Mouse (Mus musculus): ENCODE data around the gene Rerg. TPM values are rescaled to one million over a fixed set of nuclear protein-coding genes. Genes with fewer than 3 reads are reported as not detected.

Rerg gene
- polyA plus RNA-seq, 1 experiment from 2014 or later, result 3.4 TPM

DNA sequence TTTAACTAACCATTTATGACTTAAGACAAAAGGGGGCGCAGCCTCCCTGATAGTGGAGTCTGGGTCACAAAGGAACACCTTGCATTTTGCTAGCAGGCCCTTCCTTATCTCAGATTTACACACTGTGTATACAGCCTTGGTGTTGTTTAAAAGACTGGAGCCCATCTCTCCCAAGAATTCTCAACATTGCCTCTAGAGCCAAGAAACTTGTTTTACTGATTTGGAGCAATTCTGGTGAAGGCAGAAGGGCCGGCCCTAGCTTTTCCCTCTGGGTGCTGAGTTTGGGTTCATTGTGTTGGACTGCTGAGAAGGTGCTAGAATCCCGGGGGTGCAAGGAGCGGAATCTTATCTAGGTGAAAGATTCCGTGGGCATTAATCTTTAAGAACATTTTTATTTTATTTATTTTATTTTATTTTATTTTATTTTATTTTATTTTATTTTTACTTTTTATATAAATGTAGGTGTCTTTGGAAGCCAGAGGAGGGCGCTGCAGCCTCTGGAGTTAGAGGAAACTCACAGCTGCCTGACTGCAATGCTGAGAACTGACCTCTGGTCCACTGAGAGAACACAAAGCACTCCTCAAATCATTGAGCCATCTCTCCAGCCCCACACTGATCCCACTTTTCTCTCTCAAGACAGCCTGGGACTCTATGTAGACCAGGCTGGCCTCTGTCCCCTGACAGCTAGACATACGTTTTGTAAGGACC is 26.3 kb downstream of the Rerg start:
- no peak for ATAC-seq
- H3K27me3 ChIP-seq, result no peaks in the 10 kb centered on the region
- no peak overlapping the region for H3K4me2 ChIP-seq
- H3K9me3 ChIP-seq (replicated peaks), result no peaks in the 10 kb centered on the region
- H3K9ac ChIP-seq, result no peak overlapping the region
- peaks cover 11% of the 10 kb centered on the region; the same call in 1 of the 2 replicates for H3K4me1 ChIP-seq
- 88% methylated on average over 7 of the region's 7 CpGs for WGBS
- H3K4me3 ChIP-seq, result no peak overlapping the region
- H3K36me3 ChIP-seq (ENCODE audit: poor library complexity, severe bottlenecking), result no peaks in the 10 kb centered on the region
- no peak overlapping the region for H3K27ac ChIP-seq

- Histone ChIP-seq H3K4me3 (0 out of 2 replicates have a peak overlapping the region, but pooled peaks have one; percentile 12), H3K27ac (no peak overlapping the region), H3K4me1 (peaks cover 11% of the 10 kb centered on the region; the same call in 1 of the 2 replicates), H3K4me2 (peak overlapping the region; percentile 47), H3K9me3 (replicated peaks) (no peaks in the 10 kb centered on the region), H3K36me3 (ENCODE audit: poor library complexity, severe bottlenecking) (no peaks in the 10 kb centered on the region), H3K9ac (no peak overlapping the region), H3K27me3 (no peaks in the 10 kb centered on the region)
- 0% methylated on average over 9 of the region's 11 CpGs for WGBS
- peak; percentile 45; the same call in 1 of the 2 replicates for ATAC-seq
These were observed 27.5 kb downstream of the Rerg start for GRCm38 (mm10) chr6:137142796-137143195.

DNA sequence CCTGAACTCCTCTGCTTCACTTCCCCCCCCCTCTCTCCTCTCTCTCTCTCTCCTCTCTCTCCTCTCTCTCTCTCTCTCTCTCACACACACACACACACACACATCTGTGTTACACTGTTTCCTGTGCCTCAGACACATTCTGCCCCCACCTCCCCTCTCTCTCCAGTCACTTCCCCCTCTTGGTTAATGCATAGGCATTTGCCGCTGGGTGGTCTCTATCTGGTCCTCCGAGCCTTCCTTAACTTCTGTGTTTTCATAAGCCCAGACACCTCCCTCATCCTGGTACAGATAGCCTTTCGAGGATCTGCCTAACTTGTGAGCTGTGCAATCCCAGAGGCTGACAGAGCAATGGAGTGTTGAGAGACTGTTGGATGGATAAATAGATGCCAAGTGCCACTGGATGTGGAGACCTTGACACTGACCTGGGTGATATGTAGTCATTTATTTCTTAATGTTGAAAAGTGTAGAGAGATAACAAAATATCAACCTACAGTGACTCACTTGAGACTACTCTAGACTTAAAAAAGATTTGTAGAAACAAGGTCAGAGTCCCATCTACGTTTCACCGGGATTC is 29.0 kb downstream of the Rerg start:
- H3K27ac ChIP-seq, result no peak overlapping the region
- H3K36me3 ChIP-seq (ENCODE audit: poor library complexity, severe bottlenecking), result no peaks in the 10 kb centered on the region
- H3K9me3 ChIP-seq (replicated peaks), result no peaks in the 10 kb centered on the region
- H3K27me3 ChIP-seq, result no peaks in the 10 kb centered on the region
- no peak for ATAC-seq
- 68% methylated on average over 5 of the region's 5 CpGs for WGBS
- H3K4me2 ChIP-seq, result no peak overlapping the region
- peaks cover 11% of the 10 kb centered on the region; the same call in 1 of the 2 replicates for H3K4me1 ChIP-seq
- no peak overlapping the region for H3K4me3 ChIP-seq
- H3K9ac ChIP-seq, result no peak overlapping the region

DNA sequence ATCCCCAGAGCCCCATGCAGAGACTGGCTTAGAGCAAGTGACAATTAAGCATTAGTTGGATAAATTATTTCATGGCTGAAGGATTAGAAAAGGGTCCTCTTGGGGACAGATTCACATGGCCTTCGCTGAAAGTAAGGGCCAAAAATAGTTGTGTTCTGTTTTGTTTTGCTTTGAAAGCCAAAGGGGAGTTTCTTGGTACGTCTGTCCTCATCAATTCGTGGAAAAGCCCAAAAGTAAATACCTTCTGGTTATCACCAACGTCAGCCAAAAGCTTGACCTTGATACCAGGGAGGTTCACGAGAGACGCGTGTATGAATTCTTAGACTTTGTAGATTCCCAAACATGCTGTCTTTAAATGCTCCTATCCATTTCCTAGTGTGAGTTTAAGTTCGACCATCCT is 31.5 kb downstream of the Rerg start:
- no peak overlapping the region for H3K4me3 ChIP-seq
- ATAC-seq, result no peak
- H3K9ac ChIP-seq, result no peak overlapping the region
- no peaks in the 10 kb centered on the region for H3K27me3 ChIP-seq
- 74% methylated on average over 8 of the region's 8 CpGs for WGBS
- no peak overlapping the region for H3K27ac ChIP-seq
- H3K4me1 ChIP-seq, result peaks cover 18% of the 10 kb centered on the region
- H3K36me3 ChIP-seq (ENCODE audit: poor library complexity, severe bottlenecking), result no peaks in the 10 kb centered on the region
- H3K9me3 ChIP-seq (replicated peaks), result no peaks in the 10 kb centered on the region
- H3K4me2 ChIP-seq, result no peak overlapping the region

- Histone ChIP-seq H3K9me3 (replicated peaks) (no peaks in the 10 kb centered on the region), H3K36me3 (ENCODE audit: poor library complexity, severe bottlenecking) (no peaks in the 10 kb centered on the region), H3K27me3 (no peaks in the 10 kb centered on the region), H3K27ac (no peak overlapping the region), H3K4me3 (no peak overlapping the region), H3K9ac (no peak overlapping the region), H3K4me1 (peaks cover 18% of the 10 kb centered on the region), H3K4me2 (no peak overlapping the region)
- no peak for ATAC-seq
- WGBS, result 74% methylated on average over 3 of the region's 3 CpGs
These were observed 31.9 kb downstream of the Rerg start for GRCm38 (mm10) chr6:137138391-137138790.

DNA sequence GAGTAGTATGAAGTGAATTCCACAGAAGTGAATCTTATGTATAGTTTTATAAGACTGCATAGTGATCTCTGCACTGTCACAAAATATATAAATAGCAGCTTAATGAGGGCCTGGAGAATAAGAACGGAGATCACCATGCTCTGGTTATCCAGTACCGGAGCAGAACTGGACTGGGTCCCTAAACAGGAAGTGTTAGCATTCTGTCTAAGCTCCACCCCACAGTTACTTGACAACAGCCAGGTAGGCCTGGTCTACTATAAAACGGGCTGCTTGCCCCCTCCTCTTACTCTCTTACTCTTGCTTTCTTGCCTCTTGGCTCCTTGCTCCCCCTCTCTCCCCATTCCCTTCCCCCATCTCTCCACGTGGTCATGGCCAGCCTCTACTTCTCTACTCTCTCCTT is 33.9 kb downstream of the Rerg start:
- H3K27ac ChIP-seq, result no peak overlapping the region
- no peak overlapping the region for H3K4me2 ChIP-seq
- H3K4me3 ChIP-seq, result no peak overlapping the region
- no peaks in the 10 kb centered on the region for H3K27me3 ChIP-seq
- no peak overlapping the region for H3K9ac ChIP-seq
- WGBS, result 81% methylated on average over 4 of the region's 4 CpGs
- H3K9me3 ChIP-seq (replicated peaks), result no peaks in the 10 kb centered on the region
- peaks cover 12% of the 10 kb centered on the region for H3K4me1 ChIP-seq
- ATAC-seq, result no peak
- H3K36me3 ChIP-seq (ENCODE audit: poor library complexity, severe bottlenecking), result no peaks in the 10 kb centered on the region

GRCm38 (mm10) chr6:137135506-137136391 is 34.5 kb downstream of the Rerg start:
- Histone ChIP-seq H3K4me3 (no peak overlapping the region), H3K27ac (0 out of 2 replicates have a peak overlapping the region, but pooled peaks have one; percentile 17), H3K27me3 (no peaks in the 10 kb centered on the region), H3K36me3 (ENCODE audit: poor library complexity, severe bottlenecking) (no peaks in the 10 kb centered on the region), H3K9me3 (replicated peaks) (no peaks in the 10 kb centered on the region), H3K4me2 (no peak overlapping the region), H3K9ac (no peak overlapping the region), H3K4me1 (peaks cover 12% of the 10 kb centered on the region)
- WGBS, result 48% methylated on average over 20 of the region's 20 CpGs
- ATAC-seq, result peak; percentile 69; the same call in 1 of the 2 replicates

- no peak overlapping the region for H3K4me3 ChIP-seq
- ATAC-seq, result no peak
- no peaks in the 10 kb centered on the region for H3K36me3 ChIP-seq (ENCODE audit: poor library complexity, severe bottlenecking)
- H3K27me3 ChIP-seq, result no peaks in the 10 kb centered on the region
- no peak overlapping the region for H3K9ac ChIP-seq
- H3K4me1 ChIP-seq, result peaks cover 12% of the 10 kb centered on the region
- no peak overlapping the region for H3K4me2 ChIP-seq
- WGBS, result 100% methylated on average over 1 of the region's 1 CpGs
- no peaks in the 10 kb centered on the region for H3K9me3 ChIP-seq (replicated peaks)
- no peak overlapping the region for H3K27ac ChIP-seq
These were observed 38.5 kb downstream of the Rerg start for GRCm38 (mm10) chr6:137131794-137132193.

DNA sequence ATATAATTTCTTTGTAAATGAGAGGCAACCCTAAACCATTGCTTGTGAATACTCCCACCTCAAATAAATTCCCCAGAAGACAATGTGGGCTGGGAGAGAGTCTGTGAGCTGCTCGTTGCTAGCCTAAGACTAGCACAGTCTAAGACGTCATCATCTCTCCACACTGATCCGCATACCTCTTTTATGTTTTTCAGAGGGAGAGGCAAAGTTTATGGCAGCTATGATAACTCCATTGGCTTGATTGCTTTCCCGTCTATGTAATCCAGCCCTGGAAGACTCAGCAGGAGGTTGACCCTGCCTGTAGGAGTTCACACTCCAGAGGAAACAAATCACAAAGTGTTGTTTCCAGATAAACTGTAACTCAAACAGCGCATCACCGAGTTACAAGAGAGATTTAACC is 38.9 kb downstream of the Rerg start:
- 71% methylated on average over 6 of the region's 6 CpGs for WGBS
- ATAC-seq, result no peak
- peaks cover 12% of the 10 kb centered on the region for H3K4me1 ChIP-seq

DNA sequence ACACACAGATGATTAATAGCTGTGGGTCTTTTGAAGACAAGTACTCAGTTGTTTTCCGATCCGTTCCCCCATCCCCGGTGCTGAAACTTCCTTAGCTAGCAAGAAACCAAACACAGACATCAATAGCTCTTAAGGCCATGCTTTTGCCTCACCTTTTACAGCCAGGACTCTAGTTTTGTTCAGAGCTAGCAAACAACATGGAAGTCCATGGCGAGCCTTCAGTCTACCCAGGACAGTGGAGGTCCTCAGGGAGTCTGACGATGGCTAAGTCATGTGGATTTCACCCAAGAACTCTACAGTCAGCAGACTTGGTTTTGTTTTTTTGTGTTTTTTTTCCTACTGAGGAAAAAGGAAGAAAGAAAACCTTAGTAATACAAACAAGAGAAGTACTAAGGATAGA is 43.4 kb downstream of the Rerg start:
- Histone ChIP-seq H3K4me1 (no peaks in the 10 kb centered on the region), H3K27ac (no peak overlapping the region), H3K4me3 (no peak overlapping the region), H3K27me3 (no peaks in the 10 kb centered on the region), H3K4me2 (no peak overlapping the region), H3K9me3 (replicated peaks) (no peaks in the 10 kb centered on the region), H3K36me3 (ENCODE audit: poor library complexity, severe bottlenecking) (no peaks in the 10 kb centered on the region), H3K9ac (no peak overlapping the region)
- no peak for ATAC-seq
- WGBS, result 93% methylated on average over 5 of the region's 5 CpGs

More for the DNA sequence above, 38.9 kb downstream of the Rerg start:
- Histone ChIP-seq H3K9me3 (replicated peaks) (no peaks in the 10 kb centered on the region), H3K27ac (no peak overlapping the region), H3K4me3 (no peak overlapping the region), H3K9ac (no peak overlapping the region), H3K36me3 (ENCODE audit: poor library complexity, severe bottlenecking) (no peaks in the 10 kb centered on the region), H3K4me2 (no peak overlapping the region), H3K27me3 (no peaks in the 10 kb centered on the region)

DNA sequence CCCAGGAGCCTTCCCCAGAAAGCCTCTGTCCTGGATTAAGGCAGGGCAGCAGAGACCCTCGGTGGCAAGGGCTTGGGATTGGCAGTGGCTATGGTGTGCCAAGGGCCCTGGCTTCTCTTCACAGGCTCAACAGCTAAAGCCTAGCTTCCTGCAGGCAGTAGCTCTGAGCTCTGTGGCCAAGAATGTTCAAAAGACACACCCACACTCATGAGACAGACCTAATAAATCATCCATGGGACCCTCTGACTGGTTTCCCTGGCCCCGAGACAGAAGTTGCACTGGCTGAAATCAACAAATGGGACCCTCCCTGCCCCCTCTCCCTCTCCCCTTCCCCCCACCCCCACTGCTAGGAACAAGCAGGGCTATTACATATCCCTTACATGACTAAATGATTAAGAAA is 44.1 kb downstream of the Rerg start:
- WGBS, result 85% methylated on average over 2 of the region's 2 CpGs
- no peaks in the 10 kb centered on the region for H3K27me3 ChIP-seq
- H3K9me3 ChIP-seq (replicated peaks), result no peaks in the 10 kb centered on the region
- no peak overlapping the region for H3K4me3 ChIP-seq
- ATAC-seq, result no peak
- H3K27ac ChIP-seq, result no peak overlapping the region
- no peaks in the 10 kb centered on the region for H3K4me1 ChIP-seq
- no peaks in the 10 kb centered on the region for H3K36me3 ChIP-seq (ENCODE audit: poor library complexity, severe bottlenecking)
- H3K9ac ChIP-seq, result no peak overlapping the region
- no peak overlapping the region for H3K4me2 ChIP-seq

- Histone ChIP-seq H3K4me1 (no peaks in the 10 kb centered on the region), H3K9me3 (replicated peaks) (no peaks in the 10 kb centered on the region), H3K36me3 (ENCODE audit: poor library complexity, severe bottlenecking) (no peaks in the 10 kb centered on the region), H3K4me3 (no peak overlapping the region), H3K27ac (no peak overlapping the region), H3K27me3 (no peaks in the 10 kb centered on the region), H3K4me2 (no peak overlapping the region), H3K9ac (no peak overlapping the region)
- 88% methylated on average over 9 of the region's 9 CpGs for WGBS
- ATAC-seq, result no peak
These were observed 44.9 kb downstream of the Rerg start for GRCm38 (mm10) chr6:137125433-137125832.
